Mouse (Mus musculus) liver, adult 2 months (tissue): ENCODE results near the gene Map4. TPM values are rescaled to one million over a fixed set of nuclear protein-coding genes. Genes with fewer than 3 reads are reported as not detected.

ENCODE experiments used
- DNase-seq: peaks from one replicate; pipeline ENCODE4 v3.0.0-alpha.2; 2011; ENCODE audit warnings: low read depth, low spot score; ENCODE audit errors: extremely low read depth
- H3K27ac ChIP-seq: fragments of 200-500 bp; replicated peaks from 2 replicates; pipeline ENCODE4 v1.5.1; 2012; ENCODE audit warnings: low read depth, mild to moderate bottlenecking, control low read depth, inconsistent platforms, low read length; ENCODE audit not compliant: insufficient read depth
- H3K27me3 ChIP-seq: fragments of 200-500 bp; 2 replicates; pipeline ENCODE4 v1.6.1; 2012; ENCODE audit warnings: mild to moderate bottlenecking, moderate library complexity, low read length, inconsistent platforms; ENCODE audit not compliant: control insufficient read depth, insufficient read depth
- H3K36me3 ChIP-seq: fragments of 200-500 bp; 2 replicates; pipeline ENCODE4 v1.6.1; 2012; ENCODE audit warnings: low read length, inconsistent platforms; ENCODE audit not compliant: control insufficient read depth, insufficient read depth
- H3K4me1 ChIP-seq: fragments of 200-500 bp; 2 replicates; pipeline ENCODE4 v1.6.1; 2011; ENCODE audit warnings: low read length; ENCODE audit not compliant: control insufficient read depth, insufficient read depth
- H3K4me3 ChIP-seq: fragments of 200-500 bp; 2 replicates; pipeline ENCODE4 v1.5.1; 2011; ENCODE audit warnings: low read depth, mild to moderate bottlenecking, control low read depth, low read length, moderate library complexity; ENCODE audit not compliant: insufficient read depth
- H3K79me2 ChIP-seq: fragments of 200-500 bp; 2 replicates; pipeline ENCODE4 v1.6.1; 2012; ENCODE audit warnings: inconsistent platforms, mild to moderate bottlenecking, low read length, moderate library complexity; ENCODE audit not compliant: control insufficient read depth, insufficient read depth
- H3K9ac ChIP-seq: fragments of 200-500 bp; 2 replicates; pipeline ENCODE4 v1.6.1; 2012; ENCODE audit warnings: low read depth, mild to moderate bottlenecking, control low read depth, inconsistent platforms, low read length
- CTCF ChIP-seq: fragments of 200-500 bp; IDR thresholded peaks from 2 replicates; pipeline ENCODE4 v1.5.1; 2011; ENCODE audit warnings: low read depth, low read length, control low read depth
- POLR2A ChIP-seq: fragments of 200-500 bp; IDR thresholded peaks from 2 replicates; pipeline ENCODE4 v1.6.1; 2011; ENCODE audit warnings: low read length, control low read depth; ENCODE audit not compliant: insufficient read depth; ENCODE audit errors: extremely low read depth
- WGBS: fragments of 180-500 bp; shearing (Covaris S2); methylation state at CpG from one replicate; pipeline ENCODE4 v1.1.7; 2018; 5-methylcytosine and 5-hydroxymethylcytosine counted together
- polyA plus RNA-seq: library from polyadenylated mRNA; depleted of rRNA; stranded (reverse); fragments of >200 nt; gene quantifications from 2 replicates; pipeline ENCODE4 v1.2.3, GENCODE M21; 2012
- total RNA-seq: library from RNA; depleted of rRNA; stranded (reverse); fragments of >200 nt; gene quantifications from 2 replicates; pipeline ENCODE4 v1.2.3, GENCODE M21; 2014

Gene Map4
- total and polyA plus RNA-seq, 2 experiments = 16.8 to 50.9 TPM

DNA sequence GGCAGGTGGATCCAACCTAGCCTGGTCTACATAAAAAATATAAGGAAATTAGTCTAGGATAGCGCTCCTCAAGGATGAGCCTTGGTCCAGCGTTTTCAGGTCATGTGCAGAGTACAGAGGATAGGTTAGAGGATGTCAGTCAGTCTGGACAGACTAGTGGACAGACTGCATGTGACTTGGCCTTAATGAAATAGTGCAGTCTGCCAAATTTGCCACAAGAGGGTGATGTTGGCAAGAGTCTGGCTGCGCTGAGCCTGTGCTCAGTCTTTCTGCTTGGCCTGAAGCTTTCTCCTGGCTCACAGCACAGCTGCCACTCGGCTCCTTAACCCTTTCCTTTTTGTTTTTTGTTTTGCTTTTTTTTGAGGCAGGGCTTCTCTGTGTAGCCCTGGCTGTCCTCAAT, 54.2 kb downstream of the Map4 start:
- H3K79me2 ChIP-seq = peaks cover 6% of the 10 kb centered on the region; the same call in 1 of the 2 replicates
- H3K27ac ChIP-seq = no peak overlapping the region
- H3K27me3 ChIP-seq = no peaks in the 10 kb centered on the region
- TF ChIP-seq CTCF (peak; percentile 91), POLR2A (no peak)
- 19% methylated on average over 4 of the region's 4 CpGs for WGBS
- H3K9ac ChIP-seq = no peak overlapping the region
- H3K4me1 ChIP-seq = no peaks in the 10 kb centered on the region
- peaks cover 3% of the 10 kb centered on the region; the same call in 1 of the 2 replicates for H3K36me3 ChIP-seq
- no peak overlapping the region for H3K4me3 ChIP-seq
- DNase-seq = peak; percentile 84

DNA sequence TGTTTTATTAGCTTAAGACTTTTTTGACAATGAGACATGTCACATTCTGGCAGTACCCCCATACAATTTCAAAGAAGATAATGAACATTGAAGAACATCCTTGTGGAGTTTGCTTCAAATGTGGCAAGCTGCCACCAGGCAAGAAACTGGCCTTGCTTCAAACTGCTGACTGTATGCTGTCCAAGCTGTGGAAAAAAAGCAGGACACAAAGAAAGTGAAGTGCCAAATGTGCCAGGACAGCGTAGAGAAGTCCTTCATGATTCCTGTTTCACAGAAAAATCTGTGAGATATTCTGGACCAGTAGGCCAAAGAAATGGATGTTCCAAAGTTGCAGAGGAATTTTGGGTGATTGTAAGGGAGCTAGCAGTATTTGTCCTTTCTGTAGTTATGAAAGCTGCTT, 57.8 kb downstream of the Map4 start:
- peak; percentile 38 for DNase-seq
- 25% methylated on average over 1 of the region's 1 CpGs for WGBS
- Histone ChIP-seq H3K4me1 (no peaks in the 10 kb centered on the region), H3K27ac (no peak overlapping the region), H3K9ac (no peak overlapping the region), H3K79me2 (peaks cover 6% of the 10 kb centered on the region; the same call in 1 of the 2 replicates), H3K36me3 (no peaks in the 10 kb centered on the region), H3K4me3 (no peak overlapping the region), H3K27me3 (no peaks in the 10 kb centered on the region)
- TF ChIP-seq CTCF = no peak

DNA sequence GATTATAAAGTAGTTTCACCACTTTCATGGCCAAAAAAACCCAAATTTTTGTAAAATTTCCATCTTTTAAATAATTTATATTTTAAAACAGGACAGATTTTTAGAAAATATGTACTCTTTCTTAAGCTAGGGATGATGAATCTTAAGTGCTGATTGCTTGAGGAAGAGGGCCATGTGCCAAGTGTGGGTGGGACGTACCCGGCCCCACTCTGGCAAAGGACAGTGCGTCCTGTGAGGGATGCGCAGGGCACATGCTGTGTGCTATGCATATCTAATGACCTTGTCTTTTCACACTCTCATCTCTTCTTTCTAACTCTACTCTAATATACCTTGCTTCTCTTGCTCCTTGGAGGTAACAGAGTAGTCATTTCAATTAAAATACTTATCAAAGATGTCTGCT, 66.2 kb downstream of the Map4 start:
- no peak overlapping the region for H3K9ac ChIP-seq
- no peaks in the 10 kb centered on the region for H3K4me1 ChIP-seq
- H3K36me3 ChIP-seq = peaks cover 3% of the 10 kb centered on the region
- no peaks in the 10 kb centered on the region; the same call in 1 of the 2 replicates for H3K79me2 ChIP-seq
- H3K27ac ChIP-seq = no peak overlapping the region
- 91% methylated on average over 4 of the region's 4 CpGs for WGBS
- DNase-seq = no peak
- H3K27me3 ChIP-seq = no peaks in the 10 kb centered on the region
- TF ChIP-seq POLR2A = no peak
- H3K4me3 ChIP-seq = no peak overlapping the region

DNA sequence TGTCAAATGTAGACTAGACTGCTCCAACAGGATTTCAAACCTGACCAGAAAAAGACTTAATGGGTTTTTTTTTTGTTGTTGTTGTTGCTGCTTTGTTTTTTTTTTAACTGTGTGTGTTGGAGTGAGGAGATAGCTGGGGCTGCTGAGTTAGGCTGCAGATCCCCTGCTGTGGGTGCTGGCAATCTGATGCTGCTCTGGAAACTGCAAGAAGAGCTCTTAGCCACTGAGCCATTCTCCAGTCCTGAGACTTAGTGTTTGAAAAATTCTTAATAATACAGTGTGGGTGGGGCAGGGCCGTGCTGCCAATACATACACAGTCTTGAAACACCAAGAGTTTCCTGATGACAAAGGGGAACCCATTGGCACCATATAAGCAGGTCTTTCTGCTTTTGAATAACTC, 70.7 kb downstream of the Map4 start:
- Histone ChIP-seq H3K9ac (no peak overlapping the region), H3K27ac (no peak overlapping the region), H3K27me3 (no peaks in the 10 kb centered on the region), H3K4me3 (no peak overlapping the region), H3K36me3 (peaks cover 3% of the 10 kb centered on the region), H3K4me1 (no peaks in the 10 kb centered on the region), H3K79me2 (no peaks in the 10 kb centered on the region; the same call in 1 of the 2 replicates)
- WGBS = 79% methylated on average over 1 of the region's 1 CpGs
- TF ChIP-seq POLR2A (no peak), CTCF (no peak)
- no peak for DNase-seq

DNA sequence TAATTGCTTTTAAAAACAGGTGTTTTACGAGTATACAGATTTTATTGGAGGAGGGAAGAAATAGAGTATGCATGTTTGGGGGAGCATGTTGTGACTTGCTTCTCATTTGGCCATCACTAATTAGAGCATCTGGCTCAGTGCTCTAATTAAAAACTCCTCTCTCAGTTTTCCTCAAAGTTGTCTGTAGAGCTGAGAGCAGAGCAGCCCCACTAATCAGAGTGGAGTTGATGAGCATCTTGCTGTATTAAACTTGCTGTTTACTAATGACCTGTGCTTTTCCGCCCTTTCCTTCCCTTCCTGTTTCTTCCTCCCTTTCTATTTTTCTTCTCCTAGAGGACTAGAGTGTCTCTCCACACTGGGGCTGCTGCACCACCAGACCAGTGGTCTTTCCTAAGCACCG, 71.2 kb downstream of the Map4 start:
- TF ChIP-seq CTCF (no peak), POLR2A (no peak)
- WGBS = 94% methylated on average over 3 of the region's 3 CpGs
- no peaks in the 10 kb centered on the region for H3K4me1 ChIP-seq
- no peak overlapping the region for H3K9ac ChIP-seq
- no peaks in the 10 kb centered on the region; the same call in 1 of the 2 replicates for H3K79me2 ChIP-seq
- H3K27me3 ChIP-seq = no peaks in the 10 kb centered on the region
- H3K36me3 ChIP-seq = peaks cover 3% of the 10 kb centered on the region
- H3K27ac ChIP-seq = no peak overlapping the region
- DNase-seq = no peak
- H3K4me3 ChIP-seq = no peak overlapping the region

DNA sequence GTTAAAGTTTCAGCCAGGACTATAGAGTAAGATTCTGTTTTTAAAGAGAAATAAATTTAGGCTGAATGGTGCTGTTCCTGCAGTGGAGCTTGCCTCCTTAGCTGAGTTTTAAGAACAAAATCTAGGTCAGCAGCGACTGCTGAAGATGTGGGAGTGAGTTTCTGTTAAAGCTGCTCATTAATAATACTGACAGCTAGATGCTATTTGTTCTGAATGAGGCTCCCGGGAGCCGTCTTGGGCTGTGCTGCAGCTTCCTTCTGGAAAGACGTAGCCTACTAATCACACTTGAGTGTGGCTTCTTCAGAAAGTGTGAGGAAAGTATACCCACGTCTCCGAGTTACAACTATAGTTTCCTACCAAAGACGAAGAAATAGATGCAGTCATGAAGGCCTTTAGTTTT, 88.0 kb downstream of the Map4 start:
- Histone ChIP-seq H3K4me3 (no peak overlapping the region), H3K27me3 (no peaks in the 10 kb centered on the region), H3K9ac (no peak overlapping the region), H3K79me2 (no peaks in the 10 kb centered on the region; the same call in 1 of the 2 replicates), H3K27ac (no peak overlapping the region), H3K4me1 (no peaks in the 10 kb centered on the region), H3K36me3 (no peaks in the 10 kb centered on the region)
- WGBS = 83% methylated on average over 7 of the region's 7 CpGs
- DNase-seq = no peak
- TF ChIP-seq POLR2A = no peak
- no peak for TF ChIP-seq CTCF
